Mouse (Mus musculus): Measurements from ENCODE around the gene St7l.

DNA sequence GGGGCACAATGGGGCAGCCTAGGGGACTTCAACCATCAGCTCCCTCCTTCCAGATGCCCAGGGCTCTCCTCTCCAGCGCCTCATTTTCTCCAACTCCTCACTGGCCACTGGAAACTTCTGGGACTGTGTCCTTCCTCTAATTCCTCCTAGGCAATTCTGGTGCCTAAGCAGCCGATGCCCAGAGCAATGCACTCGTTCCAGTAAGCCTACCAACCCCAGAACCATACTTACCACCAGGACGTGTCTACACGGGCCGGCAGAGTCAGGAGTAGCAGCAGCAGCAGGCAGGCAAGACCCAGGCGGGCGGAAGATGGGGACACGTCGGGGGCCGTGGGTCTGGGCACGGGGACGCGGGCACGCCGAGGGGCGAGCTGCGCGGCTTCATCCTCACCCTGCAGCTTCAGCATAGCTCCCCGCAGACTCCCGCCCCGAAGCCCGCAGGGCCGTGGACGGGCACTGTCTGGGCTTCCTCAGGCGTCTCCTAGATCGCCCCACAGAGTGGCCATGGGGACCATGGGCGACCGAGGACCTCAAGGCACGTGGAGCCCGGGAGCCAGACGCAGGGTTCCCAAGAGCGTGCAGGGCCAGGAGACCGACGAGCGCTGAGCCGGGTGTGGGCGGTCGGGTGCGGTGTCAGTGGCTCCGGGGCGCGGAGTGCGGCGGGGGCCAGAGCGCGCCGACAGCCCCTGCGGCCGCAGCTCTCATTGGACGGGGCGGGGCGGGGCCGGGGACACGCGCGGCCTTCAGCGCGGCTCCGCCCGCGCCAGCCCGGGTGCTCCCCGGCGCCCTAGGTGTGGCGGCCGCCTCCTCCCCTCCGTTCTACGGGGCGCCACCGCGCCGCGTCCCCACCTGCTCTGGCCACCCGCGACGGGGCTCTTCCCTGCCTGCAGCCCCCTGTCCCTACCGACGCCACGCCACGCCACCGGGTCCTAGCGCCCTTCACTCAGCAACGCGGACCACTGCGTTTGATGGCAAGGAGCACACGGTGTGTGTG lies 97.6 kb downstream of the St7l start, which contains the start of gene Wnt2b:
- TF ChIP-seq CTCF (IDR thresholded peaks at IDR 0.05; ENCODE audit: extremely low read depth, insufficient read depth, low read length): no peak
- no peak for TF ChIP-seq POLR2A (IDR thresholded peaks at IDR 0.05; ENCODE audit: extremely low read depth, insufficient read depth, low read length)

Data from cortical plate, adult 2 months (tissue).